Mouse (Mus musculus) spleen, postnatal 14 days (tissue): Measurements from ENCODE around the gene Dtx4.
A peak's percentile ranks its signal among the peaks of the same experiment; 100 is the strongest.
"Not testable (repeated sequence)": the region's sequence is repeated elsewhere in the genome, so short reads cannot be mapped to it uniquely, and the experiment has no call there.

Source experiments
- DNase-seq, 2 experiments: peaks; one replicate each; pipeline ENCODE4 v3.0.0; 2021 to 2022; ENCODE audit warnings: low spot score in 2 of 2

Dtx4 gene

DNA sequence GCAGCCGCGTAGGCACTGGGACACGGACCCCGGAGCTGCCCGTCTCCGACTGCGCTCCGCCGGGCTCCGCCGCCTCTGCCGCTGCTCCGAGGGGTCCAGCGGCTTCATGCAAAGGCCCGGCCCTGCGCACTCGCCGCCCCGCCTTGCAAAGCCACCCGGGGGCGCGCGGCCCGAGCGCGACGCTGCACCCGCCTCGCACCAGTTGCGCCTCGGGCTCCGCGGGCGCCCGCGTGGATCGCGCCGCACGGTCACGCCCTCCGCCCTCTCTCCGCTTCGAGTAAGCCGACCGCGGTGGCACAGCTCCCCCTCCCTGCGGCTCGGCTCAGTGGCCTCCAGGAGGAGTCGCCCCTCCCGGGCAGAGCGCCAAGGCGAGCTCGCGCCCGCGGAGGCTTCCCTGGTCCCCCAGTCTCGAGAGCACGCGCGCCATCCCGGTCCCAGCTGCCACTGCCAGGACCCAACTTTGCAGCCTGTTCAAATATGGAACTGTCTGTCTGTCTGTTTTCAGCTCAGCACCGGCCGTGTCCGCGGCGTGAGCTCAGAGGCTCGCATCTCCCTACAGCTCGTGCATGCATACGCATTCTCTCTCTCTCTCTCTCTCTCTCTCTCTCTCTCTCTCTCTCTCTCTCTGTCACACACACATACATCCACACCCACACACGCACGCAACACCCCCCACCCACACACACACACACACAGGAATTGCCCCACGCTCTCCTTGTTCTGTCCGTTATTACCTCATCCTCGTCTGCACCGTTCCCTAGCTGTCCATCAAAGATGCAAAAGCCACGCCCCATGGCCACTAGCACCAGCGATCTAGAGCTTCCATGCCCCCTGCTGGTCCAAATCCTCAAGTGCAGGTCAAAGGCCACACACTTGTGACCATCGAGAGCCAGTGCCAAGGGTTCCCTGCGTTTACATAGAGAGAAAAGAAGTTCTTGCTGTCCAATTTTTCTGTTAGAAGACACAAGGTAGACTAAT lies at the start of gene Dtx4:
Gene Dtx4 (minus strand): TSS at position 85 of the 978 bp plus-strand sequence.
- DNase-seq = peak; percentile 77 to 88

DNA sequence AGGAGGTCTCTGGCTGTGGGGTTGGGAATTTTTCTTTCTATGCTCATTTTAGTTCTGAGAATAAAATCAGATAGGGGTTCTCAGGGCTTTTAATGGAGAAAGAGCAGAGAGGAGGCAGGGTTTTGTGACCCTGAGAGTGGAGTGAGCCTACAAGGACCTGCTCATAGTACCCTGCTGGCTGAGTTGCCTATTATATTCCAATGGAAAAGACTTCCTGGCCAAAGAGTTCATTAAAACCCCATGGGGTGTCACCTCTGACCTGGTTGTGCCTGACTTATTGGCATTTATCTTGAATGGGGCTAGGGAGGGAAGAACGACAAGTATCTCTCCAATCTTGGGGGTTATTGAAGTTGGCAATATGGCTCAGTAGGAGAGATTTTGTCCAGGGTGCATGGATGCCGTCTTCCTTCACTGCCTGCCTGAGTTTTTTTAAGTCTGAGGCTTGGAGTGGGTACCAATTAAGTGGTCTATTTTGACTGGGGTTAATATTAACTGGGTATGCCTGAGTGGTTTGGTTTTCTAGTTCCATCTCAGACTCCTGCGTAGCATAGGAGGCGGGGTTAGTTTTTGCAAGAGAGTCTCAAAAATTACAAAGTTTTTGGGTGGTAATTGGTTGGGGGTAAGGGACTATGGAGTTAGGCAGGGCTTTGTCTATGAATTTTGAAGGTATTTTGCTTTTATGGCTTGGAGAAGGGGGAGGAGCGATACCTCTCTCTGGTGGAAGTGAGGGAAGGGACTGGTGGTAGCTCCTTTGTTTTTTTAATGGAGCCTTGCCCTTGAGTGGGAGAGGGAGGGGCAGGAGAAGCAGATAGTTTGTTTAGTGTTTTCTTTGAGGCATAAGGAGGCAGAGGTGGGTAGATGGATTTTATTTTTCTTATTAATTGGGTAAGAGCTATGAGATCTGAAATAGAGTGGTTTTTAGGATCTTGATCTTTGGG lies 49.0 kb upstream of the Dtx4 start:
- DNase-seq = no peak

- peak in 1 of 2 experiments; percentile 47 for DNase-seq
Measured at GRCm38 (mm10) chr19:12549166-12549565, 47.9 kb upstream of the Dtx4 start.

DNA sequence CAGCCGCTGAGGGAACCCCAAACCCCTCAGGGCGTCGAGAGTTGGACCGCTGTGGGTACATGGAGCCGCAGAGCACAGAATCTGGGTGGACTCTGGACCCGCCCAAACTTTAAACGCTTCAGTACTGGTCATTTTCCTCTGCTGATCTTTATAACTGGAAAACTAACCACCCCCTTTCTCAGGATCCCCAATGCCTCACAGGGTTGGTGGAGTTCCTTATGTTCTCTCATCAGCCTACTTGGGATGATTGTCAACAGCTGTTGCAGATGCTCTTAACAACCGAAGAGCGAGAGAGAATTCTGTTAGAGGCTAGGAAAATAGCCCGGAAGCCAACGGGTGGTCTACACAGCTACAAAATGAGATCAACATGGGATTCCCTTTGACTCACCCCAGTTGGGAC lies 44.2 kb upstream of the Dtx4 start, which contains the start of gene Fam111a:
Gene Fam111a (plus strand): TSS at position 301 of the 400 bp plus-strand sequence.
- DNase-seq = not testable (repeated sequence)

GRCm38 (mm10) chr19:12541644-12542043 lies 40.4 kb upstream of the Dtx4 start:
- no peak for DNase-seq

- DNase-seq = no peak
Measured at GRCm38 (mm10) chr19:12540727-12541126, 39.5 kb upstream of the Dtx4 start.

DNA sequence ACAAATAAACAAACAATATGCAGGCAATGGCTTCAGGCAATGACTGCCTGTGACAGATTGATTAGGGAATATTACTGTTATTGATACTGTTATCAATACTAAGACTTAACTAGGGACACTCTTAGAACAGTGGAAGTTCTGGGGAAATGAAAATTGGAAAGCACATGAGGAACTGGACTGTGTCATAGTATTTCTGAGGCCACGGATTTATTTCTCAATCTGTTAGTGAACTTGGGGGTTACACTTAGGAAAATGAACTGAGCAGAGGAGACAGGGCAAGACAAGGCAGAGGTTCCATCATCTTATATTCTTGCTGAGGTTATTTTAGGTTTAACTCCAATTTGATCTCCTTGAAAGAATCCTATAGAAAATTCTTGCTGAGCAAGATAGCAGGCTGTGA lies 38.7 kb upstream of the Dtx4 start:
- no peak for DNase-seq

DNA sequence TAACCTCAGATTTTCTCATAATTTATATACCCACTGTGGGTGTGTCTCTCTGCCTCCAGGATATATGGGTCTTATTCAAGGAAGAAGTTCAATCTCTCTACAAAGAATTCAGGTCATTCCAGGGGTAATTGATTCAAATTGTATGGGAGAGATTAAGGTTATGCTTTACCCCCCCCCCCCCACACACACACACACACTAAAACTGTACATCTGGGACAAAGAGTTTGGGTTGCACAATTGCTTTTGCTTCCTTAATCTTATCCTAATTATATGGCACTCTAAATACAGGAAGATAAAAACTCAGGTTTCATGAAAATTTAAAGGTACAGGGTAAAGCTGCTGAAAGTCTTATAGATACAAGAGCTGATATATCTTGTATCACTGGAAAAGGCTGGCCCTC lies 35.9 kb upstream of the Dtx4 start:
- no peak for DNase-seq

GRCm38 (mm10) chr19:12523377-12523776 lies 22.1 kb upstream of the Dtx4 start:
- no peak for DNase-seq

DNA sequence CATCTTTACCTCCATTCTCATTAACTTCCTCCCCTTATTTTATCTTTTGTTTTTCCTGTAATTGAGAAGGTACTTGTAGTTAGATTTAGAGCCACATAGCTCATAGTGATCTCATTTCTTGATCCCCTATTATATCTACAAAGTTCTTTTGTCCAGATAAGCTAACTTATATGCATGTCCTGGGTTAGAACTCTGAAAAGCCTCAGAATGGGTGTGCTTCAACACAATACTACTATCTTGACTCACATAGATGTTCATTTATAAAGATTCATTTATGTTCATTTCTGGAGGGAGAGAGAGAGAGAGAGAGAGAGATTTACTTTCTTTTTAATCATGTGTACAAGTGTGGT lies 17.3 kb upstream of the Dtx4 start:
- DNase-seq = no peak

DNA sequence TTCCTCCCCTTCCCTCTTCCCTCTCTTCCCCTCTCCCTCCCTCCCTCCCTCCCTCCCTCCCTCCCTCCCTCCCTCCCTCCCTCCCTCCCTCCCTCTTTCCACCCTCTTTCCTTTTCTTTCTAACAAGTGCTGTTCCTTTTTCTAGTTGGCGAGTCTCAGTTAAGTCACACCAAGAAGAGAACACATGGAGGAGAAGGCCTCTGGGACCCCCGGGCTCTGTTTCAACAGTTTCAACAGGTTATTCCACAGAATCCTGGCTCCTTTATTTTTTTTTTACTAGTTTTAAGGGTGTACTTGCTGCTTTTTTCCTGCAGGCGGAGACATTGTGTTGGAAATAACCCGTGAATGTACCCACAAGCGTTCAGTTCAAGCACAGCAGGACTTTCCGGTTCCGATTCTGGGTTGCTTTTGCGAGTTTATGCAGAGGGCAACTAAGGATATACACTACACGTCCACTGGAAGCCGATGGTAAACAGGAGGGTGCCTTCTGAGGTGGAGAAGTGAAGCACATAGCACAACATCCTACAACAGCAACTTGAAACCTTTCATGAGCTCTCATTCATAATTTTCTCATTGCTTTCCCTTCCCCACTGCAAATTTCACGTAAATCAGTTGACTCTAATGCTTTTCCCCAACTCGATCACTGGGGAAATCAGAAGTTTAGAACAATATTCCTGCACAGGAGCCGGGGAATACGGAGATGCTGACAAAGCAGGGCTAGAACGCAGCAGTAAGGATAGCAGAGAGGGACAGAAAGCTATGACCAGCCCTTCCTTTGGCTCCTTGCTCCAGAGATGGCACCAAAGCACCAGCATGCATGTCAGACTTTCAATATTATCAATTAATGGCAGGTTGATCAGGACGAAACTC lies 16.7 kb upstream of the Dtx4 start:
- peak in 1 of 2 experiments; percentile 26 for DNase-seq

GRCm38 (mm10) chr19:12514621-12515020 lies 13.4 kb upstream of the Dtx4 start:
- DNase-seq = no peak

- DNase-seq = no peak
Measured at GRCm38 (mm10) chr19:12502756-12503155, 1.5 kb upstream of the Dtx4 start.

GRCm38 (mm10) chr19:12500881-12501311 lies 358 bp downstream of the Dtx4 start:
- DNase-seq = peak in 1 of 2 experiments; percentile 17

DNA sequence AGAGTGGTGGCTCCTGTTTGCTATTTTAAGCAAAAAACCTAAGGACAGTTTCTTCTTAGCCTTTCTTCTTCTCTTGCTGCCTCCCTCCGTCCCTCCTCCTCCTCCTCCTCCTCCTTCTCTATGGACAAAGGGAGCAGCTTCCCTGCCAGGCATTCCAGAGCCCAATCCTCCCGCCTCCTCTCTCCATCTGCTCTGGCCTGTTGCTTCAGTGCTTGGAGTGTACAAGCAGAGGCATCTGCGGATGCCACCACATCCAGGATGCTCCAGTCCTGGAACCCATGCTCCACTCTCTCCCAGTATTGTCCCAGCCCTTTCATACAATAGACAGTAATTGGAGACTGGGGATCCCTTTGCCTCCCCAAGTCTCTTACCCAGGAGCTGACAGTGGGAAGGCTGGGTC lies 1.1 kb downstream of the Dtx4 start:
- DNase-seq = no peak

GRCm38 (mm10) chr19:12499485-12499884 lies 1.8 kb downstream of the Dtx4 start:
- DNase-seq = no peak

DNA sequence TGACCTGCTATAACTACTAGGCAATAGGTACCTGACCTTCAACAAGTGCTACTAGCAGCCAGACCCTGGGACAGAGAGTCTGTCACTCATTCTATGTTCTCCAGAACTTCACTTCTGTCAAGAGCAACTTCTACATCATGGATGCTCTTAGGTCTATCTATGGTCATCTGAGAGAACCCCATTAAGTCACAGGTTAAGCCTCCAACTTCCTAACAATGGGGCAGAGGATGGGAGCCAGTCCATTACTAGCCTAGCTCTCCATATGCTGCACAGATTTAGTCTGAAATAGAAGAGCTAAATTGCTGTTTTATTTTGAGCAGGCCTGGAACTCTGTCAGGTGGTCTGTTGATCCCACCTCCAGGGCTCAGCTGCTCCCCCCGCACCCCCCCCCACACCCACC lies 2.3 kb downstream of the Dtx4 start:
- no peak for DNase-seq

- DNase-seq = no peak
Measured at GRCm38 (mm10) chr19:12498321-12498720, 2.9 kb downstream of the Dtx4 start.

GRCm38 (mm10) chr19:12497909-12498308 lies 3.3 kb downstream of the Dtx4 start:
- DNase-seq = no peak

- DNase-seq = no peak
Measured at GRCm38 (mm10) chr19:12496241-12496640, 5.0 kb downstream of the Dtx4 start.

- no peak for DNase-seq
Measured at GRCm38 (mm10) chr19:12494972-12495535, 6.2 kb downstream of the Dtx4 start.
